Mouse (Mus musculus) ES-Bruce4 (cell line): Measurements from ENCODE around the gene Traf4. TPM values are rescaled to one million over a fixed set of nuclear protein-coding genes. Genes with fewer than 3 reads are reported as not detected.

ENCODE experiments used
- H3K27ac ChIP-seq: 2 replicates; pipeline ENCODE4 v1.5.1; 2012; ENCODE audit warnings: low read length, inconsistent platforms; ENCODE audit not compliant: insufficient read depth
- H3K27me3 ChIP-seq: 2 replicates; pipeline ENCODE4 v1.6.1; 2012; ENCODE audit warnings: mild to moderate bottlenecking, low read length, inconsistent platforms; ENCODE audit not compliant: control insufficient read depth, poor library complexity, insufficient read depth, severe bottlenecking
- H3K36me3 ChIP-seq: 2 replicates; pipeline ENCODE4 v1.6.1; 2012; ENCODE audit warnings: inconsistent platforms, mild to moderate bottlenecking, low read length, moderate library complexity; ENCODE audit not compliant: control insufficient read depth, poor library complexity, insufficient read depth, severe bottlenecking
- H3K4me1 ChIP-seq: one replicate; pipeline ENCODE4 v1.8.1; 2011; ENCODE audit warnings: low read length; ENCODE audit not compliant: control insufficient read depth, insufficient read depth
- H3K4me3 ChIP-seq: 2 replicates; pipeline ENCODE4 v1.5.1; 2011; ENCODE audit warnings: low read depth, mild to moderate bottlenecking, low read length
- H3K9ac ChIP-seq: 2 replicates; pipeline ENCODE4 v1.6.1; 2012; ENCODE audit warnings: low read depth, mild to moderate bottlenecking, inconsistent platforms; ENCODE audit not compliant: poor library complexity, severe bottlenecking
- H3K9me3 ChIP-seq: replicated peaks from 2 replicates; pipeline ENCODE4 v1.6.1; 2012; ENCODE audit warnings: mild to moderate bottlenecking, low read length, inconsistent platforms; ENCODE audit not compliant: control insufficient read depth, poor library complexity, insufficient read depth, severe bottlenecking
- CTCF ChIP-seq: IDR thresholded peaks from one replicate; pipeline ENCODE4 v1.8.1; 2011; ENCODE audit warnings: low read depth, low read length
- EP300 ChIP-seq: IDR thresholded peaks from 2 replicates; pipeline ENCODE4 v1.6.1; 2011; ENCODE audit warnings: low read depth, low read length; ENCODE audit not compliant: insufficient read depth
- POLR2A ChIP-seq: IDR thresholded peaks from one replicate; pipeline ENCODE4 v1.8.1; 2011; ENCODE audit warnings: low read length; ENCODE audit not compliant: insufficient read depth
- polyA plus RNA-seq: library from polyadenylated mRNA; stranded (reverse); fragments of >200 nt; gene quantifications from 2 replicates; pipeline ENCODE4 v1.2.4, GENCODE M21; 2011; ENCODE audit warnings: low read depth; ENCODE audit not compliant: missing spikeins, insufficient read depth, insufficient read length

Gene Traf4
- polyA plus RNA-seq, 1 experiment = 87.4 TPM

GRCm38 (mm10) chr11:78121176-78121575 lies 44.2 kb downstream of the Traf4 start:
- TF ChIP-seq EP300 = no peak
- no peak for TF ChIP-seq CTCF
- no peak for TF ChIP-seq POLR2A
- Histone ChIP-seq H3K27ac (no peak overlapping the region), H3K27me3 (no peaks in the 10 kb centered on the region), H3K9ac (no peak overlapping the region), H3K36me3 (no peaks in the 10 kb centered on the region), H3K4me1 (no peaks in the 10 kb centered on the region), H3K9me3 (no peaks in the 10 kb centered on the region), H3K4me3 (no peak overlapping the region)

GRCm38 (mm10) chr11:78119898-78120297 lies 45.5 kb downstream of the Traf4 start:
- no peak for TF ChIP-seq POLR2A
- no peak for TF ChIP-seq EP300
- no peak for TF ChIP-seq CTCF
- H3K9me3 ChIP-seq = no peaks in the 10 kb centered on the region
- no peak overlapping the region for H3K9ac ChIP-seq

GRCm38 (mm10) chr11:78118467-78118866 lies 46.9 kb downstream of the Traf4 start:
- Histone ChIP-seq H3K4me3 (no peak overlapping the region), H3K9ac (0 out of 2 replicates have a peak overlapping the region, but pooled peaks have one; percentile 24), H3K9me3 (no peaks in the 10 kb centered on the region), H3K4me1 (no peaks in the 10 kb centered on the region), H3K27me3 (no peaks in the 10 kb centered on the region), H3K27ac (no peak overlapping the region), H3K36me3 (no peaks in the 10 kb centered on the region)
- no peak for TF ChIP-seq EP300
- no peak for TF ChIP-seq POLR2A
- TF ChIP-seq CTCF = no peak

More at GRCm38 (mm10) chr11:78119898-78120297, 45.5 kb downstream of the Traf4 start:
- H3K27ac ChIP-seq = no peak overlapping the region
- H3K4me3 ChIP-seq = no peak overlapping the region
- no peaks in the 10 kb centered on the region for H3K27me3 ChIP-seq
- H3K4me1 ChIP-seq = no peaks in the 10 kb centered on the region
- no peaks in the 10 kb centered on the region for H3K36me3 ChIP-seq

- Histone ChIP-seq H3K4me1 (peaks cover 1% of the 10 kb centered on the region), H3K9me3 (no peaks in the 10 kb centered on the region), H3K27me3 (no peaks in the 10 kb centered on the region), H3K9ac (peak overlapping the region; percentile 86), H3K27ac (peak overlapping the region; percentile 66; the same call in 1 of the 2 replicates), H3K36me3 (no peaks in the 10 kb centered on the region), H3K4me3 (peak overlapping the region; percentile 44; the same call in 1 of the 2 replicates)
- no peak for TF ChIP-seq POLR2A
- no peak for TF ChIP-seq CTCF
- TF ChIP-seq EP300 = no peak
Observed at GRCm38 (mm10) chr11:78116146-78116410, 49.3 kb downstream of the Traf4 start.

DNA sequence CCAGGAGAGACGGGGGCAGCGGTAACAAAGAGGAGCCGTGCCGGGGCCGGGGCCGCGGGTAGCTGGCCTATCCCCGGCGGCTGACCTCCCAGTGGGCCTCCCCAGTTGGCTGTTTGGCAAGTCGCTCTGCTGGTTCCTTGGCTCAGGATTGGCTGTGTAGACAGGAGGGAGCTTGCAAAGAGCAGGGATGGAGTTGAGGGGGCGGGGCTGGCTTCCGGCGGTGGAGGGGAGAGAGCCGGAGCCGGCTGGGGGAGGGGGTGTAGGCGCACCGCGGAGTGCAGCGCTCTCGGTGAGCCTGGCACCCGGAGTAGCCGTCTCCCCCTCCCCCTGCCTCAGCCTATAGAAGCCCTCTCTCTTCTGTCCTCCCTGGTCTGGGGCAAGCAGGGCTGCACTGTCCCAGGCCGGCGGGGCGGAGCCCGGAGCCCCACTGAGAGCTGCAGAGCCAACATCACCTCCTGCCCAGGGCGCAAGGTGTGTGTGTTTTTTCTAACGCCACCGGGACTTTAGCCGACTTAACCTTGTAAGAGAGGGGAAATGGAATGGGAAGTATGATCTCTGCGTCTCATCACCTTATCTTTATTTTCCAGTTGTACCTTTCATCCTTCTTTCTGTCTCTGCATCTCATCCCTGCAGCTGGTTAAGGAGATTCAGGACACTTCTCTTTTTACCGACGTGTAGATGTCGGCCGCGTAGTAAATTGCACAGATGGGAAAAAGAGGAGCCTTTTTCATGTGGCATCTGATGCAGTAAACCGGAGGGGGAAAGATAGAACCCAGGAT lies 49.8 kb downstream of the Traf4 start:
- H3K27me3 ChIP-seq = no peaks in the 10 kb centered on the region
- peak overlapping the region; percentile 66 for H3K27ac ChIP-seq
- H3K4me1 ChIP-seq = peaks cover 1% of the 10 kb centered on the region
- no peaks in the 10 kb centered on the region for H3K9me3 ChIP-seq
- no peak for TF ChIP-seq POLR2A
- TF ChIP-seq CTCF = no peak
- no peak for TF ChIP-seq EP300
- H3K36me3 ChIP-seq = no peaks in the 10 kb centered on the region
- peak overlapping the region; percentile 86 for H3K9ac ChIP-seq
- peak overlapping the region; percentile 77 for H3K4me3 ChIP-seq

DNA sequence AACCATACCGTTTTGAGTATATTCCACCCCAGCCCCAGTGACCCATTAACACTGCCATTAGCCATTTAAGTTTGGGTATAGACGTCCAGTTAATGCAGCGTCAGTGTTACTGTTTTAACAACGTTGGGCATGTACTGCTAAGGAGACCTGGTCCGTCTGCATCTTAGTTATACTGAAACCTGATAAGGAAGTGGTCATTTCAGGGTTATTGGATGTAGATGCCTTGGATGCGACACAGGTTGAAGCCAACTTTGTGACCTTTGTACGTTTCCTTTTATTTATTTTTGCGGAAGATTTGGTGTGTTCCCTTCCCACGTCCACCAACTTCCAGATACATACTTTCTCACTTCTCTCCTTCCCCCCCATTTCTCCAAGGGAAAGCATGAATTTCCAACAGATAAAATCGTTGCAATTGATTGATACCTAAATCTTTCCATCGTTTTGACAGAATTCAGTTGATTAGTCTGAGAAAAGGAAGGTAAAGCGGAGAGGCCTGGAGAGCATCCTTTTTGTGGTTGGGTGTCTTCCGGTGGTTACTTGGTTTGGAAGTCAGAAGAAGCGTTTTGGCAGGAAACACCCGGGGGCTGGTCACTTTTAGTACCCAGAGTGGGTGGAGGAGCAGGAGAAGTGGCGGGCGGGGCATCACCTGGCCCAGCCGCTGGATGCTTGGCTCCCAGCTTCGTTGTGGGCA lies 50.6 kb downstream of the Traf4 start:
- no peak for TF ChIP-seq POLR2A
- no peak for TF ChIP-seq EP300
- no peak for TF ChIP-seq CTCF
- Histone ChIP-seq H3K27me3 (no peaks in the 10 kb centered on the region), H3K9me3 (no peaks in the 10 kb centered on the region), H3K4me3 (peak overlapping the region; percentile 77), H3K27ac (peak overlapping the region; percentile 60), H3K4me1 (peaks cover 1% of the 10 kb centered on the region), H3K9ac (peak overlapping the region; percentile 86), H3K36me3 (no peaks in the 10 kb centered on the region)
